Mouse (Mus musculus) kidney, adult 2 months (tissue): Measurements from ENCODE around the gene Gfra1. TPM values are rescaled to one million over a fixed set of nuclear protein-coding genes. Genes with fewer than 3 reads are reported as not detected.

Source experiments
- DNase-seq: peaks from one replicate; pipeline ENCODE4 v3.0.0; 2021
- H3K27ac ChIP-seq: fragments of 200-500 bp; 2 replicates; pipeline ENCODE4 v1.5.1; 2012; ENCODE audit warnings: low read depth, low read length, control low read depth, inconsistent platforms; ENCODE audit not compliant: insufficient read depth
- H3K27me3 ChIP-seq: fragments of 200-500 bp; replicated peaks from 2 replicates; pipeline ENCODE4 v1.6.1; 2012; ENCODE audit warnings: mild to moderate bottlenecking, moderate library complexity, low read length, inconsistent platforms; ENCODE audit not compliant: control insufficient read depth, insufficient read depth
- H3K36me3 ChIP-seq: fragments of 200-500 bp; 2 replicates; pipeline ENCODE4 v1.6.1; 2012; ENCODE audit warnings: mild to moderate bottlenecking, moderate library complexity, low read length, inconsistent platforms; ENCODE audit not compliant: control insufficient read depth, insufficient read depth
- H3K4me1 ChIP-seq: fragments of 200-500 bp; 2 replicates; pipeline ENCODE4 v1.6.1; 2011; ENCODE audit warnings: low read length; ENCODE audit not compliant: control insufficient read depth, insufficient read depth
- H3K4me3 ChIP-seq: fragments of 200-500 bp; 2 replicates; pipeline ENCODE4 v1.5.1; 2011; ENCODE audit warnings: mild to moderate bottlenecking, low read depth, low read length, control low read depth; ENCODE audit not compliant: insufficient read depth
- CTCF ChIP-seq: fragments of 200-500 bp; conservative IDR thresholded peaks from 2 replicates; pipeline ENCODE4 v1.5.1; 2011; ENCODE audit warnings: low read depth, mild to moderate bottlenecking, control low read depth, low read length, moderate library complexity, mixed read lengths; ENCODE audit not compliant: insufficient read depth, insufficient read length
- POLR2A ChIP-seq: fragments of 200-500 bp; IDR thresholded peaks from one replicate; pipeline ENCODE4 v1.6.1; 2011; ENCODE audit warnings: low read depth, low read length, control low read depth
- WGBS: fragments of 180-500 bp; shearing (Covaris S2); methylation state at CpG from one replicate; pipeline ENCODE4 v1.1.7; 2018; 5-methylcytosine and 5-hydroxymethylcytosine counted together
- polyA plus RNA-seq: library from polyadenylated mRNA; depleted of rRNA; stranded (reverse); fragments of >200 nt; gene quantifications from 2 replicates; pipeline ENCODE4 v1.2.3, GENCODE M21; 2012; rRNA removed

Gfra1 gene
- polyA plus RNA-seq, 1 experiment: 6.8 TPM

DNA sequence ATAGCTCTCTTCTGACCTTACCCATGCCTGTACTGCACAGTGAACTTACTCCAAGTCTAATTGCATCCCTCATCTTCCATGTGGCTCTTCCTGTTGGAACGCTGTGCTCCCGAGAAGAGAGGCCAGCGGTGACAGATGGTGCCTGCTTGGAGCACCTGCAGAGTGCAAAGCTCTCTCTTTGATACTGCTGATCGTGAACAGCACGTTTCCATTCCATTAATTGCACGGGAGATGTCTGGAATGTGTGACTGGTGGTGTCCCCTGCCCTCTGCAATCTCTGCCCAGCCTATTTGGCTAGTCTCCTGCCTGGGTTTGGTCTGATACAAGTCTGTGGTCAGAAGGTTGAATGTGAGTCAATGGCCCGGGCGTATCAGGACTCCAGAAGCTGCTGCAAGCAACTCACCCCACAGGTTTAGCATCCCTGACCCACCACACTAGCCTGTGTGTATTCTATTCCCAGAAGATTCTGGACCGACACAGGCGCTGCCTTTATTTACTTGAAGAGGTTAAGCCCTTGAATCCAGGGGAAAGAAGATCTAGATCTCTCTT is 249.1 kb downstream of the Gfra1 start:
- TF ChIP-seq CTCF: no peak
- TF ChIP-seq POLR2A: no peak
- WGBS: 61% methylated on average over 10 of the region's 10 CpGs
- no peaks in the 10 kb centered on the region for H3K36me3 ChIP-seq
- no peak overlapping the region for H3K4me3 ChIP-seq
- no peak overlapping the region for H3K27ac ChIP-seq
- DNase-seq: no peak
- H3K27me3 ChIP-seq: no peaks in the 10 kb centered on the region; the same call in 1 of the 2 replicates
- no peaks in the 10 kb centered on the region for H3K4me1 ChIP-seq

DNA sequence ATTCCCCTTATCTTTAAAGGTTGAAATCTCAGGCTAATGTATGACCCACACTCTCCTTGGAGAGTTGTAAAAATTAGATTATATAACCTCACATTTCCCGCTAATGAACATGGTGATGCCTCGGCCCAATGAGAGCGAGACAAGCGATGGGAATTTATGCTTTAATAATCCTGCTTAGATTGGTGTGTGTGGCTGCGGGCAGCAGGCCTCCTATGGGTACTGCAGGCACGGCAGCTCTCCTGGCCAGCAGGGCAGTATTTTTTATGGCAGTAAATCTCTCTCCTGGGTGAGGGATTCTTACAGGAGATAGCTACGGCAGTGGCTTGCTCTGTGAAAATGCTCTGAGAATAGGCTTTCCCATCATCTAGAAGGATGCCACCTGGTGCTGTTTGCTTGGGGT is 250.2 kb downstream of the Gfra1 start:
- no peak for TF ChIP-seq POLR2A
- TF ChIP-seq CTCF: no peak
- WGBS: 82% methylated on average over 7 of the region's 7 CpGs

DNA sequence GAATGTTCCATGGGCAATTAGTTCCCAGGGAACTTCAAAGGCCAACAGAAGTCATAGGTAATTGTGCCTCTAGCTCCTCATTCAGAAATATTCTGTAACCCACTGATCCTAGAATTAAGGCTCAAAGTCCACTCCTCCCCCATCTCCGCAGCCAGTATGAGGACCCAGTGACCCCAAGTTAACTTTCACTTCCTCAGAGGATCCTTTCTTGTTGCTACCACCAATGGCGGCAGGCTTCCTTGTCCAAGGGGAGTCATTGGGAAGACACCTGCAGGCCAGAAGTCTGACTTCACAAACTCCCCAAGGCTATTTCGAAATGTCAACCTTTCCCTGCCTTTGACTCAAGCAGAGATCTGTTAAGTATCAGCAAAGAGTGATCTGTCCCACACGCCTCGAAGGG is 253.1 kb downstream of the Gfra1 start:
- WGBS: 76% methylated on average over 5 of the region's 5 CpGs

More for the DNA sequence above, 250.2 kb downstream of the Gfra1 start:
- DNase-seq: no peak
- H3K4me3 ChIP-seq: no peak overlapping the region
- H3K4me1 ChIP-seq: no peaks in the 10 kb centered on the region
- H3K36me3 ChIP-seq: no peaks in the 10 kb centered on the region
- no peak overlapping the region for H3K27ac ChIP-seq
- H3K27me3 ChIP-seq: no peaks in the 10 kb centered on the region; the same call in 1 of the 2 replicates

DNA sequence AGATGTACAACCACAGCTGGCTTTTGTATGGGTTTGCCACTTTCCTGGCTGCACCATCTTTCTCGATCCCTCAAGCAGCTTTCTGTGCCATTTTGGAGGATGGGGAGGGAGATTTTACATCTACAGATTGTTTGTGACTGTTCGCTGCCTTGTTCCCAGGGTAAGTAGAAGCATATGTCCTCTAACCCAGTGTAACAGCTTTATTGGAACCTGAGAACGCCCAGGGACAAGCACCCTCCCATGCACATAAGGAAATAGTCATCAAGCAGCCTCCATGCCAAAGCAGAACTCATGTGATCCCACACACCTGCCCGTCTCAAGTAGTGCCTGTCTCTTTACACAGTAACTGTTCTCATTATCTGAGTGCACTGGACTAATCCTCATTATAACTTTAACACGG is 256.0 kb downstream of the Gfra1 start:
- no peak overlapping the region for H3K27ac ChIP-seq
- 80% methylated on average over 5 of the region's 5 CpGs for WGBS
- no peaks in the 10 kb centered on the region for H3K4me1 ChIP-seq
- H3K4me3 ChIP-seq: no peak overlapping the region
- no peaks in the 10 kb centered on the region for H3K27me3 ChIP-seq
- DNase-seq: no peak
- TF ChIP-seq CTCF (no peak), POLR2A (no peak)
- H3K36me3 ChIP-seq: no peaks in the 10 kb centered on the region

More for the DNA sequence above, 253.1 kb downstream of the Gfra1 start:
- Histone ChIP-seq H3K4me1 (no peaks in the 10 kb centered on the region), H3K4me3 (no peak overlapping the region), H3K36me3 (no peaks in the 10 kb centered on the region), H3K27me3 (no peaks in the 10 kb centered on the region), H3K27ac (no peak overlapping the region)
- no peak for DNase-seq
- TF ChIP-seq POLR2A: no peak
- TF ChIP-seq CTCF: no peak

DNA sequence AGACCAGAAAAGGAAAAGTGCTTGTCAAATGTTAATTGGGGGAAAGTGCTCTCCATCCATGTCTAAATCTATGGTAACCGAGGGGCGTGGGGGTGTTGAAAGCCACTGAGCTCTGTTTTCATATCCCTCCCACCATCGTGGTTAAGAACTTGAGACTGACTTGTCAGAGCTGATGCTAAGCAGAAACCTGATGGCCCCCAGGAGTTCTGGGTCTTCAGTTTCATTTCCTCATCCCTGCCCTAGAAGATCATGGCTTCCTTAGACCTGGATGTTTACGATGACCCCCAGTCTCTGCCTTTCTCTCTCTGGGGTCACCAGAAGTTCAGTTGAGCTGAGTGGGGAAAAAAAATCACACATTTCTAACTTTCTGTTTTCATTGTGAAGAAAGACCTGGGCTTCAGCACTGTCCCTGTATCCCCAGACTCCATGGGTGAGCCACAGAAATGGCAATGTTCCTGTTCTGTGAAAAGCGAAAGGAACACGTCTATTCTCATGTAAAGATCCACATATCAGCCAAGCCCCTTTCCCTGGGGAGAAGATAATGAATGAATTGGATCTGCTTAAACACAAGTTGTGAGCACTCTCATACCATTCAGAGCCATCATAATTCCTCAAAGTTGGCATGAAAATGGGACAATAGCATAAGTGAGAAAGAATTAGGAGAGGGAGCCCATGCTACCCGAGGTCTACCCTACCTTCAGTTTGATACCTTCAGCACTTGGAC is 261.8 kb downstream of the Gfra1 start:
- TF ChIP-seq CTCF: no peak
- 46% methylated on average over 7 of the region's 7 CpGs for WGBS
- Histone ChIP-seq H3K27ac (no peak overlapping the region), H3K4me3 (no peak overlapping the region), H3K36me3 (no peaks in the 10 kb centered on the region), H3K4me1 (no peaks in the 10 kb centered on the region), H3K27me3 (no peaks in the 10 kb centered on the region)
- no peak for DNase-seq

DNA sequence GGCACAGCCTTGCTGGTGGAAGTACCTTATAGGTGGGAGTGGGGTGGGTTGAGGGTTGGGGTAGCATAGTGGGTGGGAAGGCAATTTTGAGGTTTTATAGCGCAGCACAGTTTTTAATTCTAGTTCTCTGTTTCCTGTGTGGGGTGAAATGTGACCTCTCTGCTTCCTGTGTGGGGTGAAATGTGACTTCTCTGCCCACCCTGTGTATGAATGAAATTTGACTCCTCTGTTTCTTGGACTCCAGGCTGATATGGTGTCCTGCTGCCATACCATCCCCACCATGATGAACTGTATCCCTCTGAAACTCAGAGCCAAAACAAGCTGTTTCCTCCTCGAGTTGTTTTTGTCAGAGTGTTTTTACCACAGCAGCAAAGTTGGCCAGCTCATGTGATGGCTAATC is 264.8 kb downstream of the Gfra1 start:
- Histone ChIP-seq H3K4me3 (no peak overlapping the region), H3K4me1 (no peaks in the 10 kb centered on the region), H3K27me3 (no peaks in the 10 kb centered on the region), H3K36me3 (no peaks in the 10 kb centered on the region), H3K27ac (no peak overlapping the region)
- TF ChIP-seq CTCF (no peak), POLR2A (no peak)
- 48% methylated on average over 2 of the region's 2 CpGs for WGBS
- DNase-seq: no peak

DNA sequence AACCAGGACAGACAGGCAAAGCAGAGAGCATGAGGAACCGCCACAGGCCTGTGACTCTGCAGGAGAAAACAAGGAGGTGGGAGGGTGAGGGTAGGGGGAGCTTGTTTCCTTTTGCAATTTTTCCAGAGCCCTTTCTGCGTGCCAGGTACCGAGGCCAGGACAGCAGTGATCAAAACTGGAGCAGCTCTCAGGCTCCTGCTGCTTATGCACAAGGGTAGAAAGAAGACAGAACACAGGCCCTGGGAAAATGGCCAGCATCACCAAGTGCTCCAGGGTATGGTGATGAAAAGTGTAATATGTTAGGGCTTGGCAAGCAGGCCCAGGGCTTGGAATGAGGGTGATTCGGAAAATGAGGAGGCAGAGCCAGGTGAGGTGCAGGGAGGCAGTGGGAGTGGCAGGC is 269.2 kb downstream of the Gfra1 start:
- Histone ChIP-seq H3K27ac (no peak overlapping the region), H3K4me3 (no peak overlapping the region), H3K27me3 (no peaks in the 10 kb centered on the region), H3K4me1 (no peaks in the 10 kb centered on the region), H3K36me3 (no peaks in the 10 kb centered on the region)
- TF ChIP-seq POLR2A: no peak
- TF ChIP-seq CTCF: no peak
- WGBS: 67% methylated on average over 4 of the region's 4 CpGs
- DNase-seq: peak; percentile 23

Other genes with a start within 250 kb of the Gfra1 start
- not detected in 2 replicates for gene Ccdc172, start 56.1 kb upstream of the Gfra1 start, polyA plus RNA-seq
- gene Pnlip, start 196.6 kb upstream of the Gfra1 start, polyA plus RNA-seq: not detected in 2 replicates